Mouse (Mus musculus): Measurements from ENCODE around the gene Kiss1r. TPM values are rescaled to one million over a fixed set of nuclear protein-coding genes. Genes with fewer than 3 reads are reported as not detected.
"Not testable (repeated sequence)": the region's sequence is repeated elsewhere in the genome, so short reads cannot be mapped to it uniquely, and the experiment has no call there.

The Kiss1r gene
- total RNA-seq, 2 experiments from 2014 or later, result 7.5 TPM

DNA sequence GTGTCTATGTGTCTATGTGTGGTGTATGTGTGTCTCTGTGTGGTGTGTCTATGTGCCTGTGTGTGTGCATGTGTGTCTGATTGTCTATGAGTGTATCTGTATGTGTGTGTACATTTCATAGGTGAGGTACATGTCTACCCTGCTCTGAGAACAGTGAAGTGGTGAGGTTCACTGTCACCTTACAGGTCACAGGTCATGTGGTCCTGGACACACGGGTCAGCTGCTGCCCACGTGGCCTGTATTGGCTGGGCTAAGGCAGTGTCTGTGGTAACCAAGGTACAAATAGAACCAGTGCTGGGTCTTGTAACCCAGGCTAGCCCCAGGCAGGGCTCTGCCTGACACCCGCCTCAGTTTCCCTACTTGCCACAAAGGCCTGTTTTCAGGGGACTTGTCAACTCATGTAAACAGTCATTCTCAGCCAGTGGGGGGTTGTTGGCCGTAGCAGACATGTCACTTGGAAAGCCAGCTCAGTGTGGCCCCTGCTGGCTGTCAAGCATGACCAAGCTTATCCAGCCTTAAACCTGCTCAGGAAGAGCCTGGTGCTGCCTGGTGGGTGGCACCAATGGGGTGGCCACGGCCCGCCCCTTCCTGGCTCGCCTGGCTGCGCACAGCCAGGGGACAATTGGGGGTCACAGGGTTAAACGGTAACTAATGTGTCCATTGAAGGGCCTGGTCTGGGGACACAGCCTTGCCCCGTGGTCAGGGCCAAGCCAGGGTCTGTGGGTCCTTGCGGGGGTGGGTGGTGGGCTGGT lies 21.2 kb downstream of the Kiss1r start:
- no peak for DNase-seq (ENCODE audit: low spot score in 2 of 2)

GRCm38 (mm10) chr10:79940749-79941148 lies 24.0 kb downstream of the Kiss1r start:
- DNase-seq (ENCODE audit: low spot score in 2 of 2), result no peak

DNA sequence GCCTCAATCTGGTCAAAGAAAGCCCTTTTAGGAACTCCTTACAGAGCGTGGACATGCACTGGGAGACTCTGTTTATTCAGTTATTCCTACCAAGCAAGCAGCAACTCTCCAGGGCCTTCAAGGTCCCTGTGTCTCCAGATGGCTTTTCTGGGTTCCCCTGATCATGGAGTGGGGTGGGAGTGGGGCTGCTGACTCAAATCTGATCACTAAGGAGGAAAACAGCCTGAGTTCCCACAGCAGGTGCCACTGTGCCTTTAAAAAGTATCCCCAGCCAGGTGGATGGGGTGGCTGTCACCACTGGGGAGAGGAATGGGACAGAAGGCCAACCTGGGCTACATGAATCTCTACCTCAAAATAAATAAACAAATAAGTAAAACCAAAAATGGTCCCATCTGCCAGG lies 26.2 kb downstream of the Kiss1r start:
- DNase-seq (ENCODE audit: low spot score in 2 of 2), result no peak

DNA sequence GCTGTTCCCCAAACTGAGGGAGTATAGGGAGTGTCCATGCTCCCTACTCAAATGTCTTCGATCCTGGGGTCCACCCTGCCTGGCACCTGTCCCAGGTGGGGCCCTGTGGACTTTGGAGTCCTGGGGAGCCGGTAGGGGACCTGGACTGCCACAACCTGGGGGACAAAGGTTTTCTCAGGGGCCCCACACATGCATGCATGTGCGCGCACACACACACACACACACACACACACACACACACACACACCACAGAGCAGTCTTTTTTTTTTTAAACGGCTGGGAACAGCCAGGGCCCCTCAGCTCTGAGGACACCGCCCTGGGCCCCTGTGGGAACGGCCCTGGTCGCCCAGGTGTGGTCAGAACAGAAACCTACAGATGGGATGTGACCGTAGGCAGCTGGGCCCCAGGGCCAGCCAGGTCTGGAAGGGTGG lies 26.7 kb downstream of the Kiss1r start:
- no peak for DNase-seq (ENCODE audit: low spot score in 2 of 2)

DNA sequence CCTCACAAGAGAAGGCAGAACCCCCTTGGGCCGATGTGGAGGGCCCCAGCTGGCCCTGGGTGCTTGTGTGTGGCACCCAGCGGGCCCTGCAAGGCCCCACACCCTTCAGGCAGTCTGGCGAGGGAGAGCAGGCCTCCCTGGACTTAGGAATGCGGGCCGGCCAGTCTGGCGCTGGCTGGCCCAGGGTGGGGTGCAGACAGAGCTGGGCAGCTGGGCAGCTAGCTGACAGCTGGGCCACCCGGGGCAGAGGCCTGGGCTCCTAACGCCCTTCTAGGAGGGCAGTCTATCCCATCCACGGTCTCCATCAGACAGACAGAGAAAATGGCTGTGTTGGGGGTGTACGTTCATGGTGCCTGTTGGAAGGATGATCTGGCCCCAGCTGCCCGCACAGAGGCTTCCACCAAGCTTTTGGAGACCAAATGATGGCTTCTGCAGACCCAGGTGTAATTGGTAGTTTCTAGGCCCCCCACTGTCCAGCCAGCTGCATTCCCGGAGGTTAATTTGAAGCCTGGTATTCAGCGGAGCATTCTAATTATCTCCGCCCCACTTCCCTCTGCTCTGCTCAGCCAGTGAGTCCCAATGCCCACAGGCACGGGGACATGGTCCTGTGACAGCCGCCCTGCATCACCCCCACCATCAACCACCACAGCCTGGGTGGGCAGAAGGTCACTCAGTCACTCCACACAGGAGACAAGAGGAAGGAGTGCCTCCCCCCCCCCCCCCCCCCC lies 28.9 kb downstream of the Kiss1r start:
- DNase-seq (ENCODE audit: low spot score in 2 of 2), result no peak

GRCm38 (mm10) chr10:79946752-79947322 lies 30.1 kb downstream of the Kiss1r start:
- no peak for DNase-seq (ENCODE audit: low spot score in 2 of 2)

GRCm38 (mm10) chr10:79947502-79947901 lies 30.7 kb downstream of the Kiss1r start:
- DNase-seq (ENCODE audit: low spot score in 2 of 2), result no peak

- DNase-seq (ENCODE audit: low spot score in 2 of 2), result no peak
Measured at GRCm38 (mm10) chr10:79949873-79950272, 33.1 kb downstream of the Kiss1r start.

- no peak for DNase-seq (ENCODE audit: low spot score in 2 of 2)
Measured at GRCm38 (mm10) chr10:79950661-79951060, 33.9 kb downstream of the Kiss1r start.

DNA sequence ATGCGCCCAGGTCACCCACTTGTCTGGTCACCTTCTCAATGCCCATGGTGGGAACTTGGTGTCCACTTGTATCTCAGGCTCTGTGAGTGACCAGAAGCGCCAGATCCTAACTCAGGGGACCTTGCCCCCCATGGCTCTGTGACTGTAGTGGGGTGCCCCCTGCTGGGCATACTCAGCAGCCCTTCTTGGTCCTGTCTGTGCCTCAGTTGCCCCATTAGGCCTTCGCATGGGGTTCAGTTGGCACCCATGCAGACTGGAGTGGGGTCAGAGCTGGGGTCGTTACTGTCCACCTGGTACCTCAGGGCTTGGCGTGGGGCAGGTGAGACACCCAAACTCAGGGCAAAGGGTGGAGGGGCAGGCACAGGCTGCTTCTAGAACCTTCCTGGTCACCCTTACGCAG lies 37.2 kb downstream of the Kiss1r start:
- peak in 1 of 2 experiments; percentile 59 for DNase-seq (ENCODE audit: low spot score in 2 of 2)

GRCm38 (mm10) chr10:79955691-79956090 lies 38.9 kb downstream of the Kiss1r start:
- no peak for DNase-seq (ENCODE audit: low spot score in 2 of 2)

DNA sequence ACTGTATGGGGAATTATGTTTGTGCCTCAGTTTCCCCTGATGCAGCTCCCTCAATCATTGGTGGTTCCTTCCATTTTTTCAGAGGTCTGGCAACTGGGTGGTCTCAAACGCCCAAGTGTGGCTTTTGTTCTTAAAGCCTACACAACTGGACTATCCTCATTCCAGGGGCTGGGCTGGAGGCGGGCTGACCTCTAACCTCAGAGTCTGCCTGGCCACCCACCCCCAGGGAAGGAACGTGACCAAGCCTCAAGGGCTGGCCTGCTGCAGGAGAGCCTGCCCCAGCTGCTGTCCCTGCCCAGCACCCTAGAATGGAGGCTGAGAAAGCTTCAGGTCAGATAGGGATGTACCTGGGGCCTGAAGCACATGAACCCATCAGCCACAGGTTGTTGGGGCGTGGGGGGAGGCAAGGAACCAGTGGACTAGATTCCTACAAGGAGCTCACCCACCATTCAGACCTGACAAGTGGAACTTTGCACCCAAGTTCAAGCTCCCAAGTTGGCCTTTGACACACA lies 39.9 kb downstream of the Kiss1r start:
- DNase-seq (ENCODE audit: low spot score in 2 of 2), result no peak

- DNase-seq (ENCODE audit: low spot score in 2 of 2), result peak; percentile 81 to 85
Measured at GRCm38 (mm10) chr10:79958140-79958816, 41.5 kb downstream of the Kiss1r start.

DNA sequence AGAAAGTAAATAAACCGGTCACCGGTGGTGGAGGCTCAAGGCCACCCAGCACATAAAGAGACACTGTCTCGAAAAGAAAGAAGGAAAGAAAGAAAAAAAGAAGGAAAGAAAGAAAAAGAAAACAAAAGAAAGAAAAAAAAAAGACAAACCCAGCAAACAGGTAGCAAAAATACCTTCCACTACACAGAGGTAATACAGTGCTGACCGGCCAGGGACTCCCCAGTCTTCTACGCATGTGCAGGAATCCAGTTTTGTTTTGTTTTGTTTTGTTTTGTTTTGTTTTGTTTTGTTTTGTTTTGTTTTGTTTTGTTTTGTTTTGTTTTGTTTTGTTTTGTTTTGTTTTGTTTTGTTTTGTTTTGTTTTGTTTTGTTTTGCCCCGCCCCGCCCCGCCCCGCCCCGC lies 42.6 kb downstream of the Kiss1r start:
- DNase-seq (ENCODE audit: low spot score in 2 of 2), result not testable (repeated sequence)

DNA sequence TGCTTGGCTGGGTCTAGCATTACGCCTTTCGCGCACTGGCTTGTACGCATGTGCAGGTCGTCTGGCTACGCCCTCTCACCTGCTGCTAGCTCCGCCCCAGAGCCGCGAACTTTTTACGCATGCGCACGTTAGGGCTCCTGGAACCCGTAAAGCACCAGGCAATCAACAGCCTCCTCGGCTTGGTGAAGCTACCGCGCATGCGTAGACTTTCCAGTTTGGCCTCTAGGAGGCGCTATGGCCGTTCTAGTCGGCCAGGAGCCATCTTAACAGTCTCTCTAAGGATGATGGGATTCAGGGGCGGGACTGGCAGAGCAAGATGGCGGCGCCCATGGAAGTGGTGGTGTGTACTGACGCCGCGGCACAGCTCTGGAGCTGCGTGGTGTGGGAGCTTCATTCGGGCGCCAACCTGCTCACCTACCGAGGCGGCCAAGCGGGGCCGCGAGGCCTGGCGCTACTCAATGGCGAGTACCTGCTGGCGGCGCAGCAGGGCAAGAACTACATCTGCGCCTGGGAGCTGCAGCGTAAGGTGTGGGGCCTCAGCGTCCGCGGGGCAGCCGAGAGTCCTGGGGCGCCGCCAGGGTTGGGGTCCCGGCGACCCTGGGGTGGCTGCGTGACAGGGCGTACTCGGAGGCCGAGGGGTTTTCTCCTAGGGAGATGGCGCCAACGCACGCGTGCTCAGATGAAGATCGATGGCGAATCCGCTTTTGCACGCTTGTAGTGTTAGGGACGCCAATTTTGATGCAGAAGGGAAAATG lies 43.3 kb downstream of the Kiss1r start, which contains the start of gene Wdr18:
Wdr18 (plus strand) TSS at position 306 of the 755 bp plus-strand sequence.
- DNase-seq (ENCODE audit: low spot score in 2 of 2), result peak; percentile 100

DNA sequence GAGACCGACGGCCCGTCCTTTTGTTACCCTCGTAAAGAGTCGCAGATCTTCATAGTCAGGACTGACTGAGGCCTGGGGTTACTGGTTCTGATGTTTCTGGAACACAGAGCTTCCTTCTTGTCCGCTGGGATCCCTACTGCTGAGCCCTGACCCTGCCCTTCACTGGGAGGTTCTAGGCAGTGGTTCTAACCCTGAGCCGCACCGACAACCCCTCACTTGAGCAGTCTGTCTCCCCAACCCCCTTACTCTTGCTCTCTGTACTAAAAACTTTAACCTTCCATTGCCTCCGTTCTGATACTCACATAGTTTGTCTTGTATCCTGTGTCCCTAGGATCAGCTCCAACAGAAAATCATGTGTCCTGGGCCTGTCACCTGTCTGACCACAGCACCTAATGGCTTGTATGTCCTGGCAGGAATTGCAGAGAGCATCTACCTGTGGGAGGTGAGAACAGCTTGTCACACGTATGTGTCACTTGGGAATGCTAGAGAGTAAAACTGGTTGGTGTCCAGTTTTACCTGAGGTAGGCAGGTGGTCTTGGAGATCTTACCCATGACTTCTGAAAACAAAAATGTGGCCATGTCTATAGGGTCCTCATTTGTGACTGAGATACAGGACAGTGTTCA lies 44.0 kb downstream of the Kiss1r start:
- DNase-seq (ENCODE audit: low spot score in 2 of 2), result no peak

- DNase-seq (ENCODE audit: low spot score in 2 of 2), result no peak
Measured at GRCm38 (mm10) chr10:79964727-79965126, 48.0 kb downstream of the Kiss1r start.

- DNase-seq (ENCODE audit: low spot score in 2 of 2), result no peak
Measured at GRCm38 (mm10) chr10:79965325-79965724, 48.6 kb downstream of the Kiss1r start.

GRCm38 (mm10) chr10:79966886-79967400 lies 50.2 kb downstream of the Kiss1r start:
- no peak for DNase-seq (ENCODE audit: low spot score in 2 of 2)

DNA sequence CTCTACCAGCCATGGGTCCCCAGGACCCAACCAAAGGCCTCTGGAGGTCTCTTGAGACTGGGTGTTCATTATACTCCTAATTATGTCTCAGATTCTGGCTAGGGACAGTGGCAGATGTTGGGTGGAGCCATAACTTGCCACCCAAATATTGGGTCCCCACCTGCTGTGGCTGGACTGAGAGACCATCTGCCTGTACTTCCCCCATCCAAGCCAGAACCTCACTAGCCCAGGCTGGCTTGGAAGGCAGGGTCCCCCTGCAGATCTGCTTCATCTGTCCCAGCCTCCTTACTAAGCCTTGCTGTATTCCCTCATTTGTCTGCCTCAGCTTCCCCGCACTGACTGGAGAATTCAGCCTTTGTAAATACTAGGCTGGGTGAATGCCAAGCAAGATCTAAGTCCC lies 51.4 kb downstream of the Kiss1r start:
- no peak for DNase-seq (ENCODE audit: low spot score in 2 of 2)

All from layer of hippocampus, postnatal 10 days (tissue).